Mouse (Mus musculus) liver, embryonic 14.5 days (tissue): Measurements from ENCODE around the gene St3gal4. TPM values are rescaled to one million over a fixed set of nuclear protein-coding genes. Genes with fewer than 3 reads are reported as not detected.

Experiments
- ATAC-seq: fragments of 200-750 bp; cut with Nextera tagmentation; 2 replicates; pipeline ENCODE4 v1.8.0; 2017; ENCODE audit warnings: moderate number of reproducible peaks, mild to moderate bottlenecking, moderate library complexity; ENCODE audit not compliant: insufficient read depth
- DNase-seq, 3 experiments: peaks; one replicate each; pipeline ENCODE4 v3.0.0-alpha.2; 2012 to 2013; ENCODE audit warnings: low read depth in 3 of 3, low spot score in 3 of 3
- H3K27ac ChIP-seq: fragments of 300-500 bp; sonication (generic); 2 replicates; pipeline ENCODE4 v1.5.1; 2014; ENCODE audit warnings: moderate library complexity, mild to moderate bottlenecking, control low read depth, inconsistent platforms
- H3K27me3 ChIP-seq: fragments of 300-500 bp; sonication (generic); 2 replicates; pipeline ENCODE4 v1.6.1; 2014; ENCODE audit warnings: mild to moderate bottlenecking, low read length, moderate library complexity; ENCODE audit not compliant: control insufficient read depth, insufficient read depth
- H3K36me3 ChIP-seq: fragments of 300-500 bp; sonication (generic); replicated peaks from 2 replicates; pipeline ENCODE4 v1.6.1; 2014; ENCODE audit warnings: low read depth; ENCODE audit not compliant: control insufficient read depth, insufficient read depth
- H3K4me1 ChIP-seq, 2 experiments: fragments of 200-500 bp in 1 of 2; fragments of 300-500 bp in 1 of 2; sonication (generic) in 1 of 2; replicated peaks; 2 replicates each; pipeline ENCODE4 v1.6.1; 2012 to 2014; ENCODE audit warnings: antibody characterized with exemption in 1 of 2, inconsistent platforms in 1 of 2, low read length in 1 of 2; ENCODE audit not compliant: control insufficient read depth in 2 of 2, insufficient read depth in 2 of 2
- H3K4me2 ChIP-seq: fragments of 300-500 bp; sonication (generic); 2 replicates; pipeline ENCODE4 v1.6.1; 2014; ENCODE audit warnings: low read depth, mild to moderate bottlenecking, control low read depth, moderate library complexity
- H3K4me3 ChIP-seq, 2 experiments: fragments of 200-500 bp in 1 of 2; fragments of 300-500 bp in 1 of 2; sonication (generic) in 1 of 2; 2 replicates each; pipeline ENCODE4 v1.5.1; 2012 to 2014; ENCODE audit warnings: low read depth in 2 of 2, low read length in 2 of 2, mild to moderate bottlenecking in 2 of 2, control low read depth in 1 of 2, inconsistent platforms in 1 of 2, moderate library complexity in 1 of 2; ENCODE audit not compliant: insufficient read depth in 1 of 2
- H3K9ac ChIP-seq: fragments of 300-500 bp; sonication (generic); replicated peaks from 2 replicates; pipeline ENCODE4 v1.6.1; 2014; ENCODE audit warnings: mild to moderate bottlenecking, control low read depth, moderate library complexity
- H3K9me3 ChIP-seq: fragments of 300-500 bp; sonication (generic); 2 replicates; pipeline ENCODE4 v1.6.1; 2016; ENCODE audit warnings: low read length, mixed read lengths; ENCODE audit not compliant: control insufficient read depth
- CTCF ChIP-seq: IDR thresholded peaks from 2 replicates; pipeline ENCODE4 v1.5.1; 2016; ENCODE audit warnings: antibody characterized with exemption, low read depth, control low read depth
- EP300 ChIP-seq: IDR thresholded peaks from 2 replicates; pipeline ENCODE4 v1.6.1; 2016; ENCODE audit warnings: antibody characterized with exemption, low read depth
- WGBS: fragments of 180-500 bp; shearing (Covaris S2); extraction: QIAGEN DNeasy Blood & Tissue Kit; methylation state at CpG from one replicate; pipeline ENCODE4 v1.1.7; 2014; ENCODE audit not compliant: insufficient replicate concordance; 5-methylcytosine and 5-hydroxymethylcytosine counted together
- polyA plus RNA-seq, 2 experiments: library from polyadenylated mRNA; depleted of rRNA in 1 of 2; stranded (reverse) in 1 of 2; unstranded in 1 of 2; fragments of >200 nt; fragmentation: Nextera tagmentation in 1 of 2; extraction: Ambion mirVana in 1 of 2; gene quantifications; 2 replicates each; pipeline versions ENCODE4 v1.2.1 to v1.2.3; 2012 to 2014

The St3gal4 gene
- polyA plus RNA-seq, 2 experiments = 6.0 to 19.2 TPM

GRCm38 (mm10) chr9:35057631-35058030 is 61.4 kb downstream of the St3gal4 start:
- no peak for TF ChIP-seq CTCF
- TF ChIP-seq EP300 = no peak
- Histone ChIP-seq H3K4me2 (no peak overlapping the region), H3K9ac (no peak overlapping the region), H3K9me3 (no peaks in the 10 kb centered on the region), H3K4me1 (peaks cover 0 to 12% of the 10 kb centered on the region in 2 experiments; a peak in 2 of 4 replicates), H3K27me3 (no peaks in the 10 kb centered on the region), H3K4me3 (no peak overlapping the region), H3K36me3 (peaks cover 17% of the 10 kb centered on the region), H3K27ac (no peak overlapping the region)
- no peak for ATAC-seq
- no peak for DNase-seq
- 64% methylated on average over 6 of the region's 6 CpGs for WGBS

DNA sequence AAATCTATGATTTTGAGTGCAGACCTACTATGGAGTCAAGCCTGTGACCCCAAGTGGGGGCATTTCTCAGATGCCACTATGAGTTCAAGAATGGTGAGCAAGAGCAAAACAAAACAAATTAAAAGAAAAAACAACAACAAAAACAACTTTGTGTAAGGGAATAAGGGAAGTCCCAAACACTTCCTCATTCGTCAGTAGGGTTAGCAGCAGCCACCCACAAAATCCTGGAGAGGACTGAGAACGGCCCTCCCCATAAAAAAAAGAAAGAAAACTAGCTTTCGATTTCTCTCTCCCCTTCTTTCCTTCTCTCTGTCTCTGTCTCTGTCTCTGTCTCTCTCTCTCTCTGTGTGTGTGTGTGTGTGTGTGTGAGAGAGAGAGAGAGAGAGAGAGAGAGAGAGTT is 62.5 kb downstream of the St3gal4 start:
- WGBS = 64% methylated on average over 3 of the region's 3 CpGs
- ATAC-seq (no peak), DNase-seq (no peak)
- Histone ChIP-seq H3K27me3 (no peaks in the 10 kb centered on the region), H3K36me3 (peaks cover 17% of the 10 kb centered on the region), H3K27ac (no peak overlapping the region), H3K4me3 (no peak overlapping the region), H3K4me1 (peaks cover 0 to 7% of the 10 kb centered on the region in 2 experiments; a peak in 2 of 4 replicates), H3K9ac (no peak overlapping the region), H3K4me2 (no peak overlapping the region), H3K9me3 (no peaks in the 10 kb centered on the region)
- TF ChIP-seq CTCF = no peak
- TF ChIP-seq EP300 = no peak

DNA sequence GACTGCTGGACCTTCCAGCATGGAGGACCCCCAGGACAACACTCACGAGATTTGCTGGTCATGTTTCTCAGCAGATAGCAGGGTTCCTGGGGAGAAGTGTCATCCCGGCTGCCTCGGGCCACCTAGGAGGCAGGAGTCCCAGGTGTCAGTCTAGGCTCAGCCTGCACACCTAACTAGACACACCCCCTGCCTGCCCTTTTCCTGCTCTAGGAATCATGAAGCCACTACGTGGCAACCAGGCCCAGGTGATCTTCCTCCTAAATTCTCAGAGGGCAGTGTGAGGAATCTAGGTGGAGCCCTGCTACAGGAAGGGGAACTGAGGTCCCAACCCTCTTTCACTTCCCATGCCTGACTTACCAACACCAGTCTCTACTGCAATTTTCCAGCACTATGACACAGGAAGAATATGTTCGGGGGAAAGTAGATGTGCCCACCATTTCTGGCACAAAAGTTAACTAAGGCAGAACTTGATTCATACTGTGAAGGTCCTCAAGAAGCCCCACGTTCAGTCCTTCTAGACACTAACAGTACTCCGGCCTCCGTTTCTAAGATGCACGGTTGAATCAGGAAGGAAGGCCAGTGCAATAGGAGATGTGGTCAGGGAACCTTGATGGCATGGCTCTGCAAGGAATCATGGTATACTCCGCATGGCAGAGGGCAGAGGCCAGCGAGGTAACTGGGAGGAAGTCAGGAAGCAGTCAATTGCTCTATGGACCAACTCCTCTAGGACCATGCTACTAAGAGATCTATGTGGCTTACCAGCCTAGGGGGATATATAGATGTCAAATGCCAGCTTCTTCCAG is 63.3 kb downstream of the St3gal4 start:
- H3K27me3 ChIP-seq = no peaks in the 10 kb centered on the region
- peaks cover 20% of the 10 kb centered on the region for H3K36me3 ChIP-seq
- no peak for ATAC-seq
- TF ChIP-seq CTCF = no peak
- no peak for TF ChIP-seq EP300
- H3K4me3 ChIP-seq = no peak overlapping the region
- H3K9me3 ChIP-seq = no peaks in the 10 kb centered on the region
- DNase-seq = no peak
- H3K4me2 ChIP-seq = no peak overlapping the region
- H3K4me1 ChIP-seq = peaks cover 0 to 4% of the 10 kb centered on the region in 2 experiments; a peak in 1 of 4 replicates
- H3K9ac ChIP-seq = no peak overlapping the region
- 73% methylated on average over 11 of the region's 11 CpGs for WGBS
- no peak overlapping the region for H3K27ac ChIP-seq

GRCm38 (mm10) chr9:35053669-35054068 is 65.4 kb downstream of the St3gal4 start:
- 86% methylated on average over 3 of the region's 3 CpGs for WGBS
- Histone ChIP-seq H3K27ac (no peak overlapping the region), H3K4me1 (no peaks in the 10 kb centered on the region), H3K4me3 (no peak overlapping the region), H3K9ac (no peak overlapping the region), H3K27me3 (no peaks in the 10 kb centered on the region), H3K9me3 (no peaks in the 10 kb centered on the region), H3K4me2 (no peak overlapping the region), H3K36me3 (peaks cover 35% of the 10 kb centered on the region)
- ATAC-seq (no peak), DNase-seq (no peak)
- TF ChIP-seq CTCF (no peak), EP300 (no peak)

GRCm38 (mm10) chr9:35053081-35053480 is 66.0 kb downstream of the St3gal4 start:
- Histone ChIP-seq H3K9ac (no peak overlapping the region), H3K9me3 (no peaks in the 10 kb centered on the region), H3K4me1 (no peaks in the 10 kb centered on the region), H3K27ac (no peak overlapping the region), H3K36me3 (peaks cover 37% of the 10 kb centered on the region), H3K4me3 (no peak overlapping the region), H3K4me2 (no peak overlapping the region), H3K27me3 (no peaks in the 10 kb centered on the region)
- no peak for ATAC-seq
- no peak for DNase-seq
- TF ChIP-seq CTCF = no peak
- no peak for TF ChIP-seq EP300
- WGBS = 86% methylated on average over 16 of the region's 16 CpGs
